Mouse (Mus musculus) limb, embryonic 14.5 days (tissue): ENCODE measurements at regions not wholly inside any gene's neighbourhood (a gene's known extent, or its start where the extent isn't known, plus 50 kb on each side); places are given as distances from the start of the nearest gene placed in this dataset.

Experiments
- ATAC-seq: fragments of 200-750 bp; cut with Nextera tagmentation; 2 replicates; pipeline ENCODE4 v1.8.0; 2017; ENCODE audit warnings: low read depth, moderate number of reproducible peaks, moderate TSS enrichment; ENCODE audit not compliant: low FRiP score
- DNase-seq: peaks from one replicate; pipeline ENCODE4 v3.0.0-alpha.2; 2015; ENCODE audit warnings: low spot score
- H3K27ac ChIP-seq: fragments of 300-500 bp; sonication (generic); replicated peaks from 2 replicates; pipeline ENCODE4 v1.5.1; 2014; ENCODE audit warnings: low read depth, mild to moderate bottlenecking, low read length, moderate library complexity, mixed read lengths
- H3K27me3 ChIP-seq: fragments of 300-500 bp; sonication (generic); 2 replicates; pipeline ENCODE4 v1.6.1; 2014; ENCODE audit warnings: low read length, mixed read lengths; ENCODE audit not compliant: control insufficient read depth, insufficient read depth
- H3K36me3 ChIP-seq: fragments of 300-500 bp; sonication (generic); 2 replicates; pipeline ENCODE4 v1.6.1; 2014; ENCODE audit warnings: mild to moderate bottlenecking, low read length, moderate library complexity, mixed read lengths; ENCODE audit not compliant: control insufficient read depth, insufficient read depth
- H3K4me1 ChIP-seq: fragments of 300-500 bp; sonication (generic); 2 replicates; pipeline ENCODE4 v1.6.1; 2014; ENCODE audit warnings: antibody characterized with exemption, low read length, mixed read lengths; ENCODE audit not compliant: control insufficient read depth, insufficient read depth
- H3K4me2 ChIP-seq: fragments of 300-500 bp; sonication (generic); replicated peaks from 2 replicates; pipeline ENCODE4 v1.6.1; 2014; ENCODE audit warnings: low read depth, mild to moderate bottlenecking, low read length, moderate library complexity; ENCODE audit not compliant: severe bottlenecking
- H3K4me3 ChIP-seq: fragments of 300-500 bp; sonication (generic); replicated peaks from 2 replicates; pipeline ENCODE4 v1.5.1; 2014; ENCODE audit warnings: low read length
- H3K9ac ChIP-seq: fragments of 300-500 bp; sonication (generic); 2 replicates; pipeline ENCODE4 v1.6.1; 2014; ENCODE audit warnings: mild to moderate bottlenecking, low read depth, low read length, moderate library complexity; ENCODE audit not compliant: severe bottlenecking
- H3K9me3 ChIP-seq: fragments of 300-500 bp; sonication (generic); 2 replicates; pipeline ENCODE4 v1.6.1; 2016; ENCODE audit warnings: low read length; ENCODE audit not compliant: control insufficient read depth
- POLR2A ChIP-seq: fragments of 200-500 bp; IDR thresholded peaks from 2 replicates; pipeline ENCODE4 v1.8.0; 2012; ENCODE audit warnings: inconsistent platforms, mild to moderate bottlenecking, moderate library complexity, borderline replicate concordance; ENCODE audit not compliant: insufficient read depth, insufficient read length; ENCODE audit errors: extremely low read depth
- WGBS: fragments of 180-500 bp; shearing (Covaris S2); extraction: QIAGEN DNeasy Blood & Tissue Kit; methylation state at CpG from one replicate; pipeline ENCODE4 v1.1.7; 2014; 5-methylcytosine and 5-hydroxymethylcytosine counted together

- Histone ChIP-seq H3K27me3 (no peaks in the 10 kb centered on the region), H3K36me3 (no peaks in the 10 kb centered on the region), H3K27ac (no peak overlapping the region), H3K4me2 (no peak overlapping the region), H3K9me3 (no peaks in the 10 kb centered on the region), H3K4me1 (no peaks in the 10 kb centered on the region), H3K4me3 (no peak overlapping the region), H3K9ac (no peak overlapping the region)
- 76% methylated on average over 9 of the region's 9 CpGs for WGBS
- no peak for DNase-seq
- TF ChIP-seq POLR2A: no peak
- no peak for ATAC-seq
These were observed 183.5 kb upstream of the Map3k1 start for GRCm38 (mm10) chr13:111992075-111992847.

- WGBS: 88% methylated on average over 5 of the region's 5 CpGs
- no peaks in the 10 kb centered on the region for H3K27me3 ChIP-seq
- no peaks in the 10 kb centered on the region for H3K4me1 ChIP-seq
- H3K9me3 ChIP-seq: no peaks in the 10 kb centered on the region
- H3K36me3 ChIP-seq: no peaks in the 10 kb centered on the region
- DNase-seq (no peak), ATAC-seq (no peak)
- TF ChIP-seq POLR2A: no peak
- H3K9ac ChIP-seq: no peak overlapping the region
- H3K27ac ChIP-seq: no peak overlapping the region
- no peak overlapping the region for H3K4me3 ChIP-seq
- H3K4me2 ChIP-seq: no peak overlapping the region
These were observed 186.2 kb upstream of the Map3k1 start for GRCm38 (mm10) chr13:111994862-111995490.

- Histone ChIP-seq H3K27me3 (no peaks in the 10 kb centered on the region), H3K27ac (no peak overlapping the region), H3K36me3 (no peaks in the 10 kb centered on the region), H3K9me3 (no peaks in the 10 kb centered on the region), H3K4me2 (no peak overlapping the region), H3K4me3 (no peak overlapping the region), H3K9ac (no peak overlapping the region), H3K4me1 (no peaks in the 10 kb centered on the region)
- no peak for TF ChIP-seq POLR2A
- DNase-seq (no peak), ATAC-seq (no peak)
- WGBS: 64% methylated on average over 6 of the region's 6 CpGs
These were observed 186.9 kb upstream of the Map3k1 start for GRCm38 (mm10) chr13:111995716-111996115.

GRCm38 (mm10) chr13:111996910-111997309, 188.1 kb upstream of the Map3k1 start:
- 85% methylated on average over 11 of the region's 11 CpGs for WGBS
- no peak overlapping the region for H3K4me2 ChIP-seq
- H3K27me3 ChIP-seq: no peaks in the 10 kb centered on the region
- no peak for TF ChIP-seq POLR2A
- H3K9me3 ChIP-seq: no peaks in the 10 kb centered on the region
- ATAC-seq (no peak), DNase-seq (no peak)
- H3K27ac ChIP-seq: no peak overlapping the region
- H3K4me1 ChIP-seq: peaks cover 2% of the 10 kb centered on the region; the same call in 1 of the 2 replicates
- no peaks in the 10 kb centered on the region for H3K36me3 ChIP-seq
- no peak overlapping the region for H3K9ac ChIP-seq
- H3K4me3 ChIP-seq: no peak overlapping the region

- H3K4me2 ChIP-seq: no peak overlapping the region
- no peak overlapping the region for H3K4me3 ChIP-seq
- no peak for DNase-seq
- 77% methylated on average over 11 of the region's 11 CpGs for WGBS
- no peaks in the 10 kb centered on the region for H3K36me3 ChIP-seq
- no peaks in the 10 kb centered on the region for H3K27me3 ChIP-seq
- no peak overlapping the region for H3K9ac ChIP-seq
- H3K9me3 ChIP-seq: no peaks in the 10 kb centered on the region
- peaks cover 2% of the 10 kb centered on the region; the same call in 1 of the 2 replicates for H3K4me1 ChIP-seq
- no peak for TF ChIP-seq POLR2A
- H3K27ac ChIP-seq: no peak overlapping the region
- ATAC-seq: no peak
These were observed 189.5 kb upstream of the Map3k1 start for GRCm38 (mm10) chr13:111997980-111998945.
